Comparison of ENCODE assay signal across 10 mouse cellular contexts in genomic region chr14:48422436-48422835, GRCm38 (mm10). TPM values are rescaled to one million over a fixed set of nuclear protein-coding genes. Genes with fewer than 3 reads are reported as not detected.
A peak's percentile ranks its signal among the peaks of the same experiment; 100 is the strongest.
DNase-seq lines count a peak whose midpoint lies in the region; ATAC-seq and TF ChIP-seq lines count a peak whose summit lies in the region.
"Had no signal": no experiment of that assay in that cellular context is flagged by ENCODE, and none has a peak within 500 bp of the region (broad histone marks: within the 10 kb centered on the region; RNA-seq: fewer than 3 reads in every experiment).

No protein-coding gene starts in this region.

- no peak overlapping the region for H3K9ac ChIP-seq in hindbrain, embryonic 16.5 days (ENCODE audit: low read depth, low read length)
- no peak overlapping the region for H3K9ac ChIP-seq in stomach, embryonic 14.5 days (replicated peaks; ENCODE audit: low read depth, low read length)
- H3K9ac ChIP-seq in stomach, postnatal 0 days (ENCODE audit: low read length), result no peak overlapping the region
- H3K9ac ChIP-seq: forebrain, embryonic 15.5 days; limb, embryonic 15.5 days had no signal

- no peaks in the 10 kb centered on the region for H3K36me3 ChIP-seq in hindbrain, embryonic 16.5 days (ENCODE audit: control insufficient read depth, insufficient read depth, low read length)
- H3K36me3 ChIP-seq in hindbrain, embryonic 10.5 days, result no peaks in the 10 kb centered on the region
- H3K36me3 ChIP-seq in stomach, embryonic 14.5 days (ENCODE audit: control insufficient read depth, insufficient read depth, low read length), result no peaks in the 10 kb centered on the region
- H3K36me3 ChIP-seq in stomach, postnatal 0 days (ENCODE audit: control insufficient read depth, insufficient read depth, low read length), result no peaks in the 10 kb centered on the region
- H3K36me3 ChIP-seq: forebrain, embryonic 15.5 days; limb, embryonic 15.5 days had no signal

- no peaks in the 10 kb centered on the region for H3K4me1 ChIP-seq in hindbrain, embryonic 16.5 days (ENCODE audit: control insufficient read depth, insufficient read depth, low read depth, low read length)
- H3K4me1 ChIP-seq in hindbrain, embryonic 10.5 days (replicated peaks), result peaks cover 11% of the 10 kb centered on the region
- H3K4me1 ChIP-seq in stomach, embryonic 14.5 days (ENCODE audit: control insufficient read depth, insufficient read depth, low read length), result peaks cover 9% of the 10 kb centered on the region; the same call in 1 of the 2 replicates
- H3K4me1 ChIP-seq in stomach, postnatal 0 days (replicated peaks; ENCODE audit: control insufficient read depth, insufficient read depth), result no peaks in the 10 kb centered on the region

- peak; percentile 29 for DNase-seq in adrenal gland, adult 2 months
- DNase-seq in adrenal gland, adult 8-10 months, result no peak
- no peak for DNase-seq in hindbrain, embryonic 10.5 days (ENCODE audit: low spot score)
- no peak for DNase-seq in stomach, postnatal 0 days (ENCODE audit: low spot score)
- DNase-seq in thymus, postnatal 36 days, result peak; percentile 44 to 50
- DNase-seq in natural killer cell, adult 2 months (ENCODE audit: low spot score in 2 of 2), result no peak

- no peaks in the 10 kb centered on the region for H3K9me3 ChIP-seq in hindbrain, embryonic 16.5 days (ENCODE audit: control insufficient read depth, low read length)
- no peaks in the 10 kb centered on the region for H3K9me3 ChIP-seq in hindbrain, embryonic 10.5 days
- H3K9me3 ChIP-seq in stomach, embryonic 14.5 days (ENCODE audit: control insufficient read depth, low read depth, low read length), result no peaks in the 10 kb centered on the region
- no peaks in the 10 kb centered on the region for H3K9me3 ChIP-seq in stomach, postnatal 0 days (ENCODE audit: control insufficient read depth, low read length)
- H3K9me3 ChIP-seq: forebrain, embryonic 15.5 days; limb, embryonic 15.5 days had no signal

- no peak for TF ChIP-seq EP300 in stomach, postnatal 0 days (optimal IDR thresholded peaks at IDR 0.05)

- 0 out of 2 replicates have a peak, but pooled peaks have one; percentile 42 for ATAC-seq in hindbrain, embryonic 16.5 days
- no peak for ATAC-seq in stomach, embryonic 14.5 days (ENCODE audit: insufficient number of reproducible peaks, insufficient read depth, low FRiP score, low read depth)
- ATAC-seq in stomach, postnatal 0 days (ENCODE audit: low FRiP score, low TSS enrichment), result no peak
- ATAC-seq: forebrain, embryonic 15.5 days had no signal

- 45% methylated on average over 4 of the region's 4 CpGs for WGBS in hindbrain, embryonic 16.5 days
- 38% methylated on average over 4 of the region's 4 CpGs for WGBS in hindbrain, embryonic 10.5 days
- 44% methylated on average over 4 of the region's 4 CpGs for WGBS in stomach, embryonic 14.5 days
- WGBS in stomach, postnatal 0 days, result 53% methylated on average over 4 of the region's 4 CpGs

- no peak overlapping the region for H3K4me3 ChIP-seq in hindbrain, embryonic 16.5 days (ENCODE audit: low read length)
- H3K4me3 ChIP-seq in hindbrain, embryonic 10.5 days, result no peak overlapping the region
- no peak overlapping the region for H3K4me3 ChIP-seq in stomach, embryonic 14.5 days (ENCODE audit: low read depth, low read length)
- no peak overlapping the region for H3K4me3 ChIP-seq in stomach, postnatal 0 days (ENCODE audit: low read depth, low read length)
- H3K4me3 ChIP-seq: forebrain, embryonic 15.5 days; limb, embryonic 15.5 days had no signal

- no peak overlapping the region for H3K4me2 ChIP-seq in hindbrain, embryonic 16.5 days (ENCODE audit: low read length)
- peak overlapping the region; percentile 20; the same call in 1 of the 2 replicates for H3K4me2 ChIP-seq in stomach, embryonic 14.5 days (replicated peaks; ENCODE audit: low read depth, low read length)
- no peak overlapping the region for H3K4me2 ChIP-seq in stomach, postnatal 0 days (replicated peaks; ENCODE audit: low read depth)
- H3K4me2 ChIP-seq: forebrain, embryonic 15.5 days had no signal

- TF ChIP-seq CTCF in stomach, postnatal 0 days (IDR thresholded peaks at IDR 0.05; ENCODE audit: low read depth), result no peak

- no peak overlapping the region for H3K27ac ChIP-seq in hindbrain, embryonic 16.5 days (ENCODE audit: low read depth, low read length)
- H3K27ac ChIP-seq in hindbrain, embryonic 10.5 days, result no peak overlapping the region
- H3K27ac ChIP-seq in stomach, embryonic 14.5 days (ENCODE audit: low read length), result no peak overlapping the region
- H3K27ac ChIP-seq in stomach, postnatal 0 days (replicated peaks), result no peak overlapping the region
- H3K27ac ChIP-seq: forebrain, embryonic 15.5 days; limb, embryonic 15.5 days had no signal

- H3K27me3 ChIP-seq in hindbrain, embryonic 16.5 days (replicated peaks; ENCODE audit: control insufficient read depth, insufficient read depth, low read length), result no peaks in the 10 kb centered on the region; the same call in 1 of the 2 replicates
- no peaks in the 10 kb centered on the region; the same call in 1 of the 2 replicates for H3K27me3 ChIP-seq in hindbrain, embryonic 10.5 days (ENCODE audit: insufficient read depth, poor library complexity, severe bottlenecking)
- no peaks in the 10 kb centered on the region for H3K27me3 ChIP-seq in stomach, embryonic 14.5 days (ENCODE audit: control insufficient read depth, insufficient read depth, low read length)
- H3K27me3 ChIP-seq in stomach, postnatal 0 days (ENCODE audit: control insufficient read depth, insufficient read depth, low read length), result no peaks in the 10 kb centered on the region

RNA-seq across cellular contexts. Expression of gene Tmem260, which starts 23.5 kb away (rescaled TPM):
- total RNA-seq in adrenal gland, adult 2 months (2021), result 10 to 100 TPM; 28.9 to 36.3 TPM
- polyA plus RNA-seq in adrenal gland, adult 2 months (2012; rRNA removed), result 40.3 and 46.2 TPM in 2 replicates
- total RNA-seq in adrenal gland, adult 8-10 months (2022), result 10 to 100 TPM; 29.1 to 40.5 (median 37.8) TPM
- polyA plus RNA-seq in hindbrain, embryonic 16.5 days (2015; fragmentation: Nextera tagmentation; extraction: Ambion mirVana), result 13.7 and 16.1 TPM in 2 replicates
- 18.1 TPM in 2 replicates for polyA plus RNA-seq in hindbrain, embryonic 10.5 days (2016; fragmentation: Nextera tagmentation; extraction: Ambion mirVana)
- polyA plus RNA-seq in stomach, embryonic 14.5 days (2014; fragmentation: Nextera tagmentation; extraction: Ambion mirVana), result 27.1 and 29.2 TPM in 2 replicates
- polyA plus RNA-seq in stomach, postnatal 0 days (2015; fragmentation: Nextera tagmentation; extraction: Ambion mirVana), result 6.8 and 7.8 TPM in 2 replicates

Comparison
In these comparisons a context has a peak if more than half of its experiments do, and no peak if none do; other contexts are left out.
1. DNase-seq: peak in adrenal gland, adult 2 months (single experiment) and thymus, postnatal 36 days (2 of 2); none in adrenal gland, adult 8-10 months (single experiment), hindbrain, embryonic 10.5 days (single experiment), stomach, postnatal 0 days (single experiment) and natural killer cell, adult 2 months (0 of 2).